Mouse (Mus musculus) cortical plate, adult 2 months (tissue): ENCODE results near the gene Icam4. TPM values are rescaled to one million over a fixed set of nuclear protein-coding genes. Genes with fewer than 3 reads are reported as not detected.

Experiments used
- H3K27ac ChIP-seq: fragments of 200-500 bp; 2 replicates; pipeline ENCODE4 v1.5.1; 2012; ENCODE audit warnings: low read length, control low read depth, inconsistent platforms; ENCODE audit not compliant: insufficient read depth
- H3K4me1 ChIP-seq: fragments of 200-500 bp; 2 replicates; pipeline ENCODE4 v1.6.1; 2011; ENCODE audit warnings: low read length; ENCODE audit not compliant: control insufficient read depth, insufficient read depth
- H3K4me3 ChIP-seq: fragments of 200-500 bp; 2 replicates; pipeline ENCODE4 v1.5.1; 2011; ENCODE audit warnings: mild to moderate bottlenecking, low read length, control low read depth; ENCODE audit not compliant: insufficient read depth
- CTCF ChIP-seq: fragments of 200-500 bp; IDR thresholded peaks from 2 replicates; pipeline ENCODE4 v1.5.1; 2011; ENCODE audit warnings: mild to moderate bottlenecking, control low read depth, low read length; ENCODE audit not compliant: insufficient read depth; ENCODE audit errors: extremely low read depth
- POLR2A ChIP-seq: fragments of 200-500 bp; IDR thresholded peaks from 2 replicates; pipeline ENCODE4 v1.6.1; 2011; ENCODE audit warnings: mild to moderate bottlenecking, low read length, control low read depth; ENCODE audit not compliant: insufficient read depth; ENCODE audit errors: extremely low read depth
- polyA plus RNA-seq: library from polyadenylated mRNA; depleted of rRNA; stranded (reverse); fragments of >200 nt; gene quantifications from 2 replicates; pipeline ENCODE4 v1.2.3, GENCODE M21; 2012

Gene Icam4
- polyA plus RNA-seq, 1 experiment: 1.7 TPM

DNA sequence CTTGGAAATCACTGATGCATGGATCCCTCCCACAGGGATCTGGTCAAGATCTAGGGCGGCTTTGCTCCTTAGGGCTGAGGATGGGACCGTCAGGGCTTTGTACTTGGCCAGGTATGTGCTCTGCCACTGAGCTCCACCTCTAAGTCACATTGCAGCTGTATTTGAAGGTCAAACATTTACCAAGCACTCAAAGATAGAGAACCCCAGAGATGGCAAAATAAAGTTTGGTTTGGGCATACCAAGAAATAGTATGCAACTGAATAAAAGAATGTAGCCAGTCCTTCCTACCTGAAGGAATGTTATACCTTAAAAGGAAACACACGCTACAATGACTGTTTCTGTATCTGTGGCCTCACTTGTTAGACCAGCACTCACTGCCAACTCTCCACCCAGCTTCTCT is 7.8 kb upstream of the Icam4 start:
- Histone ChIP-seq H3K4me3 (no peak overlapping the region), H3K27ac (no peak overlapping the region), H3K4me1 (no peaks in the 10 kb centered on the region)
- TF ChIP-seq CTCF (no peak), POLR2A (no peak)

DNA sequence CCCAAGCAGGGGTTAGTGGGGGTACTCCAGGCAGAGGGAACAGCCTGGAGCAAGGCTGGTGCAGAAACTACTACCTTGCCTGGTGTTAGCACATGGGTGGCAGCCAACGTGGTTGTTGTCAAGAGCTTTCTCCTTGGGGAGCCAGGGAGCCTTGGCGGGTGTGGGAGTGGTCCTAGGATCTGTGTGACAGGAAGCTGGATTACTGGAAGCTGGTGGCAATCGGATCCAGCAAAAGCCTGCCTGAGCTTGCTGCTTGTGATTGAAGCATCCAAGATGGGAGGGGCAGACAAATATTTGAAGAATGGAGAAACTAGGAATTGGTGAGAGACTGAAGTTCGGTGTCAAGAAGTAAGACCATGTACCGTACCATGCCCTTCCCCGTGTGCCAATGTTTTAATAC is 6.9 kb upstream of the Icam4 start:
- no peaks in the 10 kb centered on the region for H3K4me1 ChIP-seq
- TF ChIP-seq POLR2A (no peak), CTCF (no peak)
- no peak overlapping the region for H3K27ac ChIP-seq
- no peak overlapping the region for H3K4me3 ChIP-seq

DNA sequence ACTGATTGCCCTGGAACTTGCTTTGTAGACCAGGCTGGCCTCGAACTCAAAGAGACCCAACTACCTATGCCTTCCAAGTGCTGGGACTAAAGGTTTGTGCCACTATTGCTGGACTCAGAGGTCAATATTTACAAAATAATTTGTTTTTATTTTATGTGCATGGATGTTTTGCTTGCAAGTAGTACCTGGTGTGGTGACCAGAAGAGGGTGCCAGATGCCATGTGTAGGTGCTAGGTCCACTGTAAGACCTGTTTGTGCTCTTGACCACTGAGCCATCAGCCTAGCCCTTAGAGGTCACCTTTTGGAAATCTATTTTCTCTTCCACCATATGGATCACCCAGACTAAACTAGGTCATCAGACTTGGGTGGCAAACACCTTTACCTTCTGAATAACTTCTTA is 6.4 kb upstream of the Icam4 start:
- Histone ChIP-seq H3K27ac (no peak overlapping the region), H3K4me1 (no peaks in the 10 kb centered on the region)

DNA sequence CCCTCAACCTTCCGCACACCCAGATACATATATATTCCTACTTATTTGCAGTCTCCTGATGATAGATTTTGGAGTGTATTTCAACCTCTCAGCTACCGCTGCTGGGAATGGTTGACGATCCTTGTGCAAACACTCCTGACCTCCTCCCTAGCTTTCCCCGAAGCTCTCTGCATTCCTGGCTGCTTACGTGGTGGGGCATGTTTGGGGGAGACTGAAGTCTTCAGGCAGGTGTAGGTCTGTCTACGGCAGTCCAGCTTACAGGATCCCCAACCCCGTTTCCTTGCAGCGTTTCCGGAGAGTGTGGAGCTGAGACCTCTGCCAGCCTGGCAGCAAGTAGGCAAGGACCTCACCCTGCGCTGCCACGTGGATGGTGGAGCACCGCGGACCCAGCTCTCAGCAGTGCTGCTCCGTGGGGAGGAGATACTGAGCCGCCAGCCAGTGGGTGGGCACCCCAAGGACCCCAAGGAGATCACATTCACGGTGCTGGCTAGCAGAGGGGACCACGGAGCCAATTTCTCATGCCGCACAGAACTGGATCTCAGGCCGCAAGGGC is 3.8 kb upstream of the Icam4 start:
- TF ChIP-seq CTCF (no peak), POLR2A (no peak)
- H3K4me3 ChIP-seq: no peak overlapping the region

More for the DNA sequence above, 6.4 kb upstream of the Icam4 start:
- TF ChIP-seq CTCF: no peak
- H3K4me3 ChIP-seq: no peak overlapping the region

DNA sequence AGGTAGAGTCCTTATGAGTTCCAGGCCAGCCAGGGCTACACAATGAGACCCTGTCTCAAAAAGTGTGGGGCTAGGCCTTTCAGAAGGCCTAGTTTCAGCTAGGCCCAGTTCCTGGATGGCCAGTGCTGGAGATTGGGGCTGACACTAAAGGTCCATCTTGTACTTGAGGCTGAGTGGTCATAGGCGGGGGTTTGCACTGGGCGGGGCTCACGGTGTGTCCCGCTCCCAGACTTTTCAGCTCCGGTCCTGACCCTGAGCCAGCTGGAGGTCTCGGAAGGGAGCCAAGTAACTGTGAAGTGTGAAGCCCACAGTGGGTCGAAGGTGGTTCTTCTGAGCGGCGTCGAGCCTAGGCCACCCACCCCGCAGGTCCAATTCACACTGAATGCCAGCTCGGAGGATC is 2.3 kb upstream of the Icam4 start:
- H3K27ac ChIP-seq: no peak overlapping the region
- peaks cover 1% of the 10 kb centered on the region; the same call in 1 of the 2 replicates for H3K4me1 ChIP-seq
- no peak overlapping the region for H3K4me3 ChIP-seq
- no peak for TF ChIP-seq POLR2A
- TF ChIP-seq CTCF: no peak

More for the DNA sequence above, 3.8 kb upstream of the Icam4 start:
- Histone ChIP-seq H3K27ac (no peak overlapping the region), H3K4me1 (no peaks in the 10 kb centered on the region)

DNA sequence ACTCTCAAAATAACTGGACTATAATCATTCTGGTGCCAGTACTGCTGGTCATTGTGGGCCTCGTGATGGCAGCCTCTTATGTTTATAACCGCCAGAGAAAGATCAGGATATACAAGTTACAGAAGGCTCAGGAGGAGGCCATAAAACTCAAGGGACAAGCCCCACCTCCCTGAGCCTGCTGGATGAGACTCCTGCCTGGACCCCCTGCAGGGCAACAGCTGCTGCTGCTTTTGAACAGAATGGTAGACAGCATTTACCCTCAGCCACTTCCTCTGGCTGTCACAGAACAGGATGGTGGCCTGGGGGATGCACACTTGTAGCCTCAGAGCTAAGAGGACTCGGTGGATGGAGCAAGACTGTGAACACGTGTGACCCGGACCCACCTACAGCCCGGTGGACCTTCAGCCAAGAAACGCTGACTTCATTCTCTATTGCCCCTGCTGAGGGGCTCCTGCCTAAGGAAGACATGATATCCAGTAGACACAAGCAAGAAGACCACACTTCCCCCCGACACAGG is 1.3 kb upstream of the Icam4 start:
- no peak overlapping the region for H3K4me3 ChIP-seq
- peaks cover 1% of the 10 kb centered on the region; the same call in 1 of the 2 replicates for H3K4me1 ChIP-seq
- H3K27ac ChIP-seq: no peak overlapping the region
- TF ChIP-seq CTCF: no peak
- TF ChIP-seq POLR2A: no peak

DNA sequence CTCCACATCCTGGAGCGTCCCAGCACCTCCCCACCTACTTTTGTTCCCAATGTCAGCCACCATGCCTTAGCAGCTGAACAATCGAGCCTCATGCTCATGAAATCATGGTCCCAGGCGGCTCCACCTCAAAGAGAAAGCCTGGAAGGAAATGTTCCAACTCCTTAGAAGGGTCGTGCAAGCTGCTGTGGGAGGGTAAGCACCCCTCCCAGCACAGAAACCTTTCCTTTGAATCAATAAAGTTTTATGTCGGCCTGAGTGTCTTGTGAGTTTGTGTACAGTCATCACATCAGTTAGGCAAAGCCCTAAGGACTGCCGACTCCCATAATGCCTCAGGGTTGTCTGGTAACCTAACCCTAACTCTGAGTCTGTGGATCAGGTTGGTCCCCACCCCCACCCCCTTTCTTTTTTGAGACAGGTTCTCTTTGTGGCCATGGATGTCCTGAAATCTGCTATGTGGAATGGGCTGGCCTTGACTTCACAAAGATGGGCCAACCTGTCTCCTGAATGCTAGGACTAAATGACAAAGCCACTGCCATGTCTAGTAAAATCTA is 538 bp upstream of the Icam4 start:
- H3K27ac ChIP-seq: no peak overlapping the region
- TF ChIP-seq POLR2A (no peak), CTCF (no peak)

DNA sequence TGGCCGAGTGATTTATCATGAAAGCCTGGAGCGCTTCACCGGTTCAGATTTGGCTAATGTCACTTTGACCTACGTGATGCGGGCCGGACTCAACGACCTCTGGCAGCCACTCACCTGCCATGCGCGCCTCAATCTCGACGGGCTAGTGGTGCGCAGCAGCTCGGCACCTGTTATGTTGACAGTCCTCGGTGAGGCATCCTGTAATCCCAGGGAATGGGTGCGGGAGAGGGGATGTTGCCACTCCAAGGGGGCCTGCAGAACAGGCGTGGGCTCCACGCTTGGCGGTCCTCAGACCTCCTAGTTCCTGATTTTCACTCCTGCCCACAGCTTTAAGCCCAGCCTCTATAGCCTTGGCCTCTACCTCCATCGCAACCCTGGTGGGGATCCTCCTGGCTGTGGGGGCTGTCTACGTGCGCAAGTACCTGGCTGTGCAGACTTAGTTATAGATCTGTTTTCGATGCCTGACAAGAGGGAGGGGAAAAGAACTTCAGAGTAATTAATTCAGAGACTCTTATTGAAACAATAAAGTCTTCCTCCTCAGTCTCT is 955 bp downstream of the Icam4 start:
- Histone ChIP-seq H3K27ac (no peak overlapping the region), H3K4me1 (peaks cover 1% of the 10 kb centered on the region; the same call in 1 of the 2 replicates), H3K4me3 (no peak overlapping the region)
- TF ChIP-seq POLR2A (no peak), CTCF (no peak)

More for the DNA sequence above, 538 bp upstream of the Icam4 start:
- Histone ChIP-seq H3K4me3 (no peak overlapping the region), H3K4me1 (peaks cover 1% of the 10 kb centered on the region; the same call in 1 of the 2 replicates)

DNA sequence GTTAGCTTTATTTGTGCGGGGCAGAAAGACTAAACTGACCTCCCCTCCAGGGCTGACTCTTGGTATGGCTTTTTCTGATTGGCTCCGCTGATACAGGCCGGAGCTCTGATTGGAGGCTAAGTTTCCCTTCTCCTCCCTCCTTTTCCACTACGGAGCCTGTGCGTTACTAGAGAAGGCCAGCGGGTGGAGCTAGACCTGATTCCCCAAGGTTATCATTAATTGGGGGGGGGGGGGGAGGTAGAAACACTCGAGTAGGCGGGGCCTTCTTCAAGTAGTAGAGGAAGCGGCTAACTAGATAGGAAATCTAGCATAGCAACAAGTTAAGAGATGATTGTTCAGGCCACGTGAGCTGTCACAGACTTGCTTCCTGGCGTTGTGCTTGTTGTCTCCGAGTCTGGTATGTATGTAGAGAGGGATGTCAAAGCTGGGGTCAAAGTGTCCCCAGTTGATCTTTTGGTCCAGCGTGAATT is 1.6 kb downstream of the Icam4 start:
- Histone ChIP-seq H3K27ac (no peak overlapping the region), H3K4me3 (peak overlapping the region; percentile 79), H3K4me1 (peaks cover 1% of the 10 kb centered on the region; the same call in 1 of the 2 replicates)
- TF ChIP-seq CTCF: 0 out of 2 replicates have a peak, but pooled peaks have one; percentile 40
- no peak for TF ChIP-seq POLR2A

DNA sequence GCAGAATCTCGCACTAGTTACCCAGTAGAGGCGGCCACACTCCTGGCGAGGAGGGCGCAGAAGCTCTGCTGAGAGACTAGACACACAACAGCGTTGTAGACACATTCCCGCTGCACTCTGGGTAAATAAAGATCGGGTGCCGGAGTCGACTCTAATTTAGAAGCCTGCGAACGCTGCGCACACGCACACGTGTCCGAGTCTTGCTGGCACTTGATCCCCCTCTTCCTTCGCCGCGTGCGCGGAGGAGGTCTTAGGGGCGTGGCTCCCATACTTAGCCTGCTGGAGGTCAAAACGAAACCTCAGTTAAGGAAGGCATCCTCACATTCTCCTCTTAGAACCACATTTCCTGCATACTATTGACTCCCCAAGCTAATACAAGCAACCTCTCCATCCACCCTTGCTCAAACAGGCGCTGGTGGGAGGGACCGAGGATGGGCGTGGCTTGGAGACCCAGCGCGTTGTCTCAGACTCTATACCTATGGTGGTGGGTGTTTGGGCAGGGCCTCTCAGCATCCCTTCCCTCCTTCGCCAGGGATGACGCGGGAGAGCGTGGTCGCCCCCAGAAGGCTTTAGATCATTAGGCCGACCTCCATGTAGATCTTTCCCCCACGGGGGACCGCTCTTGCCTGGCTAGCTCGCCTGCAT is 2.2 kb downstream of the Icam4 start:
- Histone ChIP-seq H3K27ac (peak overlapping the region; percentile 87), H3K4me3 (peak overlapping the region; percentile 79), H3K4me1 (peaks cover 1% of the 10 kb centered on the region; the same call in 1 of the 2 replicates)
- TF ChIP-seq POLR2A: peak; percentile 69; the same call in 1 of the 2 replicates
- no peak for TF ChIP-seq CTCF
